In genomic region chr11:53591116-53591515, GRCm38 (mm10) we compare ENCODE assay signal across 28 mouse cellular contexts. TPM values are rescaled to one million over a fixed set of nuclear protein-coding genes. Genes with fewer than 3 reads are reported as not detected.
DNase-seq lines count a peak whose midpoint lies in the region; ATAC-seq and TF ChIP-seq lines count a peak whose summit lies in the region.
"Had no signal": no experiment of that assay in that cellular context is flagged by ENCODE, and none has a peak within 500 bp of the region (broad histone marks: within the 10 kb centered on the region; RNA-seq: fewer than 3 reads in every experiment).

No protein-coding gene starts in this region.

- dilution Hi-C loops in CH12.LX (cut with MboI; ENCODE audit: extremely low pct_ligation_motif_present, extremely low pct_unique_long_range_greater_than_20kb, low sequenced_read_pairs) = no loop called here

- no peak for ATAC-seq in forebrain, embryonic 13.5 days
- no peak for ATAC-seq in midbrain, postnatal 0 days (ENCODE audit: low FRiP score)
- ATAC-seq: Patski had no signal

- TF ChIP-seq POLR2A in CH12.LX (IDR thresholded peaks at IDR 0.05; ENCODE audit: low read depth, low read length) = no peak

- H3K27me3 ChIP-seq in CH12.LX (replicated peaks) = no peaks in the 10 kb centered on the region
- H3K27me3 ChIP-seq in forebrain, embryonic 13.5 days = no peaks in the 10 kb centered on the region
- H3K27me3 ChIP-seq in midbrain, postnatal 0 days (ENCODE audit: insufficient read depth, low read length) = no peaks in the 10 kb centered on the region
- H3K27me3 ChIP-seq: Patski had no signal

- peak; percentile 51 for DNase-seq in CD4-positive helper T cell, adult 2 months (ENCODE audit: low read depth, low spot score)
- no peak for DNase-seq in CH12.LX (ENCODE audit: extremely low read depth)
- peak; percentile 51 for DNase-seq in induced T-regulatory cell, adult 2 months (ENCODE audit: low read depth)
- DNase-seq in adrenal gland, postnatal 25 days = no peak
- DNase-seq in midbrain, postnatal 0 days (ENCODE audit: low spot score) = no peak
- DNase-seq: adrenal gland, adult 2 months; adrenal gland, adult 8-10 months; adrenal gland, postnatal 10 days; adrenal gland, postnatal 14 days; adrenal gland, postnatal 36 days; B cell, adult 2 months; cerebellum, adult 11 months; cerebellum, adult 11-12 months; cerebellum, adult 18-20 months; cerebellum, adult 2 months; cerebellum, adult 8-10 months; cerebellum, adult 9-10 months had no signal

- peaks cover 2% of the 10 kb centered on the region for H3K9me3 ChIP-seq in CH12.LX (replicated peaks; ENCODE audit: low read length)
- no peaks in the 10 kb centered on the region for H3K9me3 ChIP-seq in forebrain, embryonic 13.5 days (replicated peaks)
- H3K9me3 ChIP-seq in midbrain, postnatal 0 days (ENCODE audit: low read length) = no peaks in the 10 kb centered on the region

- H3K4me3 ChIP-seq in CH12.LX (replicated peaks in 1 of 3; ENCODE audit: low read depth in 2 of 3, low read length in 2 of 3, poor library complexity in 1 of 3) = no peak overlapping the region
- no peak overlapping the region for H3K4me3 ChIP-seq in forebrain, embryonic 13.5 days
- H3K4me3 ChIP-seq in midbrain, postnatal 0 days (ENCODE audit: low read depth, low read length) = no peak overlapping the region

- H3K9ac ChIP-seq in CH12.LX (ENCODE audit: insufficient read depth, low read depth) = no peak overlapping the region
- H3K9ac ChIP-seq in forebrain, embryonic 13.5 days = no peak overlapping the region
- H3K9ac ChIP-seq in midbrain, postnatal 0 days (replicated peaks; ENCODE audit: low read length, poor library complexity, severe bottlenecking) = no peak overlapping the region

- no peak overlapping the region for H3K27ac ChIP-seq in CH12.LX (ENCODE audit: insufficient read depth, low read depth)
- H3K27ac ChIP-seq in forebrain, embryonic 13.5 days = no peak overlapping the region
- H3K27ac ChIP-seq in midbrain, postnatal 0 days (ENCODE audit: low read depth, low read length) = no peak overlapping the region

- no peak for TF ChIP-seq CTCF in CH12.LX (conservative IDR thresholded peaks at IDR 0.05 in 1 of 2, IDR thresholded peaks at IDR 0.05 in 1 of 2; ENCODE audit: low read depth in 2 of 2, low read length in 2 of 2)
- TF ChIP-seq CTCF in midbrain, postnatal 0 days (IDR thresholded peaks at IDR 0.05) = no peak

- WGBS in forebrain, embryonic 13.5 days = 94% methylated on average over 5 of the region's 5 CpGs
- 96% methylated on average over 5 of the region's 5 CpGs for WGBS in midbrain, postnatal 0 days

- no peak for TF ChIP-seq EP300 in CH12.LX (IDR thresholded peaks at IDR 0.05; ENCODE audit: low read length)

- H3K36me3 ChIP-seq in CH12.LX (replicated peaks in 1 of 2; ENCODE audit: control insufficient read depth in 1 of 2, insufficient read depth in 1 of 2, low read length in 1 of 2) = peaks cover 6 to 48% of the 10 kb centered on the region in 2 experiments
- peaks cover 91% of the 10 kb centered on the region for H3K36me3 ChIP-seq in forebrain, embryonic 13.5 days (ENCODE audit: poor library complexity, severe bottlenecking)
- H3K36me3 ChIP-seq in midbrain, postnatal 0 days (ENCODE audit: insufficient read depth, low read length) = peaks cover 68% of the 10 kb centered on the region

- H3K4me2 ChIP-seq in CH12.LX (ENCODE audit: insufficient read depth, low read depth, poor library complexity, severe bottlenecking) = no peak overlapping the region
- no peak overlapping the region for H3K4me2 ChIP-seq in forebrain, embryonic 13.5 days
- H3K4me2 ChIP-seq in midbrain, postnatal 0 days (ENCODE audit: low read depth, low read length, poor library complexity, severe bottlenecking) = no peak overlapping the region

- in situ Hi-C loops in CH12.LX (cut with MboI; ENCODE audit: low pct_ligation_motif_present, low pct_unique_long_range_greater_than_20kb, low sequenced_read_pairs) = no loop called here

- no peak for TF ChIP-seq RAD21 in CH12.LX (IDR thresholded peaks at IDR 0.05; ENCODE audit: low read depth, low read length)

- H3K79me2 ChIP-seq in CH12.LX (replicated peaks; ENCODE audit: control insufficient read depth, extremely low read depth, insufficient read depth, poor library complexity, severe bottlenecking) = no peaks in the 10 kb centered on the region

- peaks cover 22 to 69% of the 10 kb centered on the region in 2 experiments for H3K4me1 ChIP-seq in CH12.LX (ENCODE audit: control insufficient read depth in 1 of 2, insufficient read depth in 2 of 2)
- H3K4me1 ChIP-seq in forebrain, embryonic 13.5 days = no peaks in the 10 kb centered on the region
- H3K4me1 ChIP-seq in midbrain, postnatal 0 days (ENCODE audit: insufficient read depth, low read length) = no peaks in the 10 kb centered on the region

TF ChIP-seq in CH12.LX, 34 proteins besides CTCF, POLR2A, EP300 and RAD21:
- TF ChIP-seq ZNF384 (IDR thresholded peaks at IDR 0.05; ENCODE audit: low read depth, low read length) = peak; percentile 35; the same call in 1 of the 2 replicates
- TF ChIP-seq GABPA (IDR thresholded peaks at IDR 0.05; ENCODE audit: insufficient replicate concordance, low read depth, low read length) = no peak
- no peak for TF ChIP-seq ELF1 (IDR thresholded peaks at IDR 0.05; ENCODE audit: low read depth, low read length)
- TF ChIP-seq MAFK (IDR thresholded peaks at IDR 0.05; ENCODE audit: insufficient replicate concordance, low read length) = no peak
- TF ChIP-seq RCOR1 (conservative IDR thresholded peaks at IDR 0.05; ENCODE audit: low read depth, low read length) = no peak
- TF ChIP-seq BHLHE40 (IDR thresholded peaks at IDR 0.05; ENCODE audit: low read depth, low read length) = no peak
- TF ChIP-seq JUN (IDR thresholded peaks at IDR 0.05; ENCODE audit: insufficient read depth, low read depth, low read length) = no peak

RNA-seq across cellular contexts. Expression of gene Kif3a, which starts 23.9 kb away (rescaled TPM):
- total RNA-seq in CH12.LX (2012; rRNA removed) (11.3 and 18.3 TPM in 2 replicates), CH12.LX (2014; rRNA removed) (7.7 and 8.9 TPM in 2 replicates)
- polyA plus RNA-seq in CH12.LX (2012; ENCODE audit: insufficient read length, low read depth) = 26.5 and 27.9 TPM in 2 replicates
- polyA plus RNA-seq in forebrain, embryonic 13.5 days (2015; fragmentation: Nextera tagmentation; extraction: Ambion mirVana) = 199 and 202 TPM in 2 replicates
- 27.0 and 31.9 TPM in 2 replicates for total RNA-seq in adrenal gland, postnatal 25 days (2021)
- total RNA-seq in midbrain, postnatal 0 days (2014; rRNA removed) = 114 and 117 TPM in 2 replicates
- 335 and 386 TPM in 2 replicates for polyA plus RNA-seq in midbrain, postnatal 0 days (2015; fragmentation: Nextera tagmentation; extraction: Ambion mirVana)

RNA-seq across cellular contexts. Expression of gene Il4, which starts 27.4 kb away (rescaled TPM):
- total RNA-seq in CH12.LX (2012; rRNA removed) = 26.3 and 35.6 TPM in 2 replicates
- total RNA-seq in CH12.LX (2014; rRNA removed) = 75.5 and 83.1 TPM in 2 replicates
- 19.5 and 24.5 TPM in 2 replicates for polyA plus RNA-seq in CH12.LX (2012; ENCODE audit: insufficient read length, low read depth)
- polyA plus RNA-seq in forebrain, embryonic 13.5 days (2015; fragmentation: Nextera tagmentation; extraction: Ambion mirVana) = 1.8 and 2.9 TPM in 2 replicates
- total RNA-seq in adrenal gland, postnatal 25 days (2021) = not detected in 2 replicates
- total RNA-seq in midbrain, postnatal 0 days (2014; rRNA removed) = not detected in 2 replicates
- polyA plus RNA-seq in midbrain, postnatal 0 days (2015; fragmentation: Nextera tagmentation; extraction: Ambion mirVana) = 3.9 and 4.9 TPM in 2 replicates
- total RNA-seq: adrenal gland, adult 18-20 months; adrenal gland, adult 2 months; adrenal gland, adult 8-10 months; adrenal gland, postnatal 10 days; adrenal gland, postnatal 14 days; adrenal gland, postnatal 36 days; adrenal gland, postnatal 4 days; ES-E14 had no signal
- polyA plus RNA-seq: adrenal gland, adult 2 months; brain, embryonic 14.5 days; C2C12; cerebellum, adult 2 months had no signal

RNA-seq across cellular contexts. Expression of gene Il13, which starts 43.4 kb away (rescaled TPM):
- total RNA-seq in CH12.LX (2012; rRNA removed) = 1.8 and 2.8 TPM in 2 replicates
- 3.4 and 4.8 TPM in 2 replicates for total RNA-seq in CH12.LX (2014; rRNA removed)
- polyA plus RNA-seq in CH12.LX (2012; ENCODE audit: insufficient read length, low read depth) = 2.8 and 3.6 TPM in 2 replicates
- not detected in 2 replicates for polyA plus RNA-seq in forebrain, embryonic 13.5 days (2015; fragmentation: Nextera tagmentation; extraction: Ambion mirVana)
- total RNA-seq in adrenal gland, postnatal 25 days (2021) = not detected in 2 replicates
- total RNA-seq in midbrain, postnatal 0 days (2014; rRNA removed) = not detected in 2 replicates
- not detected in 2 replicates for polyA plus RNA-seq in midbrain, postnatal 0 days (2015; fragmentation: Nextera tagmentation; extraction: Ambion mirVana)
- total RNA-seq: adrenal gland, adult 18-20 months; adrenal gland, adult 2 months; adrenal gland, adult 8-10 months; adrenal gland, postnatal 10 days; adrenal gland, postnatal 14 days; adrenal gland, postnatal 36 days; adrenal gland, postnatal 4 days; ES-E14; MEL had no signal
- polyA plus RNA-seq: activated CD4-positive, CD25-positive, alpha-beta regulatory T cell, adult 4 months; adrenal gland, adult 2 months; brain, embryonic 14.5 days; C2C12; CD4-positive, CD25-positive, alpha-beta regulatory T cell, adult 4 months; cerebellum, adult 2 months; G1E; Patski had no signal

Comparison
In these comparisons a context has a peak if more than half of its experiments do, and no peak if none do; other contexts are left out.
1. DNase-seq: peak in CD4-positive helper T cell, adult 2 months (single experiment) and induced T-regulatory cell, adult 2 months (single experiment); none in CH12.LX (single experiment), adrenal gland, postnatal 25 days (single experiment) and midbrain, postnatal 0 days (single experiment).
2. RNA of gene Il4, which starts 27.4 kb away (total RNA-seq): 26.3 to 83.1 TPM in CH12.LX; not detected in adrenal gland, postnatal 25 days and not detected in midbrain, postnatal 0 days; every median in the first group is over 10 times any median in the second.